Mouse (Mus musculus) ES-E14 (cell line): ENCODE measurements around the gene Cacna2d2. TPM values are rescaled to one million over a fixed set of nuclear protein-coding genes. Genes with fewer than 3 reads are reported as not detected.

Experiments
- DNase-seq: peaks from one replicate; pipeline ENCODE4 v3.0.0-alpha.2; 2013; ENCODE audit warnings: low read depth, low spot score
- H3K27ac ChIP-seq: 2 replicates; pipeline ENCODE4 v1.5.1; 2012; ENCODE audit warnings: low read depth, mild to moderate bottlenecking, low read length, moderate library complexity, mixed read lengths; ENCODE audit not compliant: poor library complexity, insufficient read depth, severe bottlenecking
- H3K36me3 ChIP-seq: 2 replicates; pipeline ENCODE4 v1.6.1; 2012; ENCODE audit warnings: mild to moderate bottlenecking, low read length, moderate library complexity, mixed read lengths; ENCODE audit not compliant: control insufficient read depth, poor library complexity, insufficient read depth, severe bottlenecking
- H3K4me1 ChIP-seq, 2 experiments: fragments of 150-350 bp in 1 of 2; sonication (generic) in 1 of 2; 2 replicates each; pipeline ENCODE4 v1.6.1; 2012; ENCODE audit warnings: low read length in 2 of 2, mild to moderate bottlenecking in 1 of 2, mixed read lengths in 1 of 2; ENCODE audit not compliant: control insufficient read depth in 2 of 2, insufficient read depth in 2 of 2, poor library complexity in 1 of 2
- H3K4me3 ChIP-seq, 2 experiments: fragments of 150-350 bp in 1 of 2; sonication (generic) in 1 of 2; 2 replicates each; pipeline ENCODE4 v1.5.1; 2012; ENCODE audit warnings: low read length in 2 of 2, low read depth in 1 of 2, mild to moderate bottlenecking in 1 of 2, mixed read lengths in 1 of 2; ENCODE audit not compliant: insufficient read depth in 1 of 2, poor library complexity in 1 of 2, severe bottlenecking in 1 of 2
- H3K9ac ChIP-seq: 2 replicates; pipeline ENCODE4 v1.6.1; 2012; ENCODE audit warnings: low read depth, mild to moderate bottlenecking, low read length, mixed read lengths; ENCODE audit not compliant: poor library complexity, insufficient read depth, severe bottlenecking
- H3K9me3 ChIP-seq: fragments of 150-350 bp; sonication (generic); 2 replicates; pipeline ENCODE4 v1.6.1; 2012; ENCODE audit warnings: low read depth, mild to moderate bottlenecking, low read length; ENCODE audit not compliant: control insufficient read depth, insufficient read depth
- CHD2 ChIP-seq: IDR thresholded peaks from 2 replicates; pipeline ENCODE4 v1.6.1; 2014; ENCODE audit warnings: mild to moderate bottlenecking, low read depth, low read length, inconsistent platforms
- HCFC1 ChIP-seq: IDR thresholded peaks from 2 replicates; pipeline ENCODE4 v1.6.1; 2012; ENCODE audit warnings: low read length, inconsistent platforms, borderline replicate concordance; ENCODE audit not compliant: insufficient read depth
- MAFK ChIP-seq: IDR thresholded peaks from 2 replicates; pipeline ENCODE4 v1.6.1; 2014; ENCODE audit warnings: mild to moderate bottlenecking, low read depth, low read length, inconsistent platforms; ENCODE audit not compliant: insufficient read depth
- ZC3H11A ChIP-seq: IDR thresholded peaks from 2 replicates; pipeline ENCODE4 v1.6.1; 2012; ENCODE audit warnings: low read depth, mild to moderate bottlenecking, inconsistent platforms, low read length, borderline replicate concordance
- ZNF384 ChIP-seq: IDR thresholded peaks from 2 replicates; pipeline ENCODE4 v1.6.1; 2012; ENCODE audit warnings: low read depth, low read length, inconsistent platforms
- in situ Hi-C, 2 experiments: fragments of 600-800 bp; cut with MboI; formaldehyde crosslinking; loops; one replicate each; pipeline ENCODE4 v1.15.1; 2025; ENCODE audit warnings: low sequenced_read_pairs in 2 of 2, inconsistent platforms in 1 of 2; ENCODE audit not compliant: unreplicated experiment in 2 of 2
- total RNA-seq: library from RNA; depleted of rRNA; stranded (reverse); fragments of 300-350 nt; gene quantifications from 2 replicates; pipeline ENCODE4 v1.2.3, GENCODE M21; 2012

Cacna2d2 gene
- total RNA-seq, 1 experiment: 0.85 TPM

- in situ Hi-C loops: no loop called here
- no peaks in the 10 kb centered on the region for H3K36me3 ChIP-seq
- H3K9me3 ChIP-seq: no peaks in the 10 kb centered on the region
- peaks cover 2 to 19% of the 10 kb centered on the region in 2 experiments; a peak in 2 of 4 replicates for H3K4me1 ChIP-seq
- H3K4me3 ChIP-seq: no peak overlapping the region
- TF ChIP-seq MAFK (no peak), ZNF384 (no peak), CHD2 (no peak), HCFC1 (no peak), ZC3H11A (no peak)
- H3K27ac ChIP-seq: no peak overlapping the region
- no peak overlapping the region for H3K9ac ChIP-seq
- DNase-seq: no peak
These were observed 82.6 kb downstream of the Cacna2d2 start for GRCm38 (mm10) chr9:107482004-107482403.

GRCm38 (mm10) chr9:107482770-107483169 is 83.4 kb downstream of the Cacna2d2 start:
- Histone ChIP-seq H3K9ac (no peak overlapping the region), H3K27ac (no peak overlapping the region), H3K36me3 (no peaks in the 10 kb centered on the region), H3K9me3 (no peaks in the 10 kb centered on the region), H3K4me3 (no peak overlapping the region), H3K4me1 (peaks cover 2 to 19% of the 10 kb centered on the region in 2 experiments; a peak in 2 of 4 replicates)
- in situ Hi-C loops: no loop called here
- TF ChIP-seq ZC3H11A (no peak), MAFK (no peak), ZNF384 (no peak), CHD2 (no peak), HCFC1 (no peak)
- DNase-seq: no peak

- TF ChIP-seq CHD2 (no peak), HCFC1 (no peak), MAFK (no peak), ZNF384 (no peak), ZC3H11A (no peak)
- H3K9ac ChIP-seq: no peak overlapping the region
- no peak overlapping the region for H3K4me3 ChIP-seq
- peaks cover 2 to 19% of the 10 kb centered on the region in 2 experiments; a peak in 2 of 4 replicates for H3K4me1 ChIP-seq
- no peaks in the 10 kb centered on the region for H3K36me3 ChIP-seq
- DNase-seq: no peak
- in situ Hi-C loops: no loop called here
- no peak overlapping the region for H3K27ac ChIP-seq
- no peaks in the 10 kb centered on the region for H3K9me3 ChIP-seq
These were observed 84.3 kb downstream of the Cacna2d2 start for GRCm38 (mm10) chr9:107483714-107484113.

DNA sequence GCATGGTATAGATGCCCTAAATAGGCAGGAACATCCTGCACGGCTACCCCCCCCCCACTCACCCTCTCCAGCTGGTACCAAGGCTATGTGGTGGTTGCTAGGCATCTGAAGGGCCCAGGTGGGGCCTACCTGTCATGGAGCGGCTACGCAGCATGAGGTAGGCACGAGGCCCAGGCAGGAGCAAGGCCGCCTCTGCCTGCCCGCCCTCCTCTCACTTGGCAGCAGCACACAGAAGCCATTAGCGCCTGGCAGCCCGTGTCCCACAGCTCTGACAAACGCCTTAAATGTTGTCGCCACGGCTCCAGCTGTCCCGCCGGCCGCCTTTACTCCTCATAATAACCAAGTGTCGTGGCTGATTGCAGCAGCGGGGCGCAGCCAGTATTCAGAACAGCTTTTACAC is 84.9 kb downstream of the Cacna2d2 start:
- TF ChIP-seq ZNF384: no peak
- Histone ChIP-seq H3K9ac (no peak overlapping the region), H3K4me1 (peaks cover 2 to 17% of the 10 kb centered on the region in 2 experiments; a peak in 2 of 4 replicates), H3K36me3 (no peaks in the 10 kb centered on the region), H3K27ac (no peak overlapping the region), H3K9me3 (no peaks in the 10 kb centered on the region), H3K4me3 (no peak overlapping the region)
- DNase-seq: no peak
- in situ Hi-C loops: no loop called here

GRCm38 (mm10) chr9:107484766-107485165 is 85.4 kb downstream of the Cacna2d2 start:
- no peaks in the 10 kb centered on the region for H3K36me3 ChIP-seq
- no peak for TF ChIP-seq ZC3H11A
- no peak for TF ChIP-seq CHD2
- TF ChIP-seq HCFC1: no peak
- H3K4me1 ChIP-seq: peaks cover 2 to 17% of the 10 kb centered on the region in 2 experiments; a peak in 2 of 4 replicates
- H3K4me3 ChIP-seq: no peak overlapping the region
- no peak overlapping the region for H3K9ac ChIP-seq
- DNase-seq: no peak
- in situ Hi-C loops: no loop called here
- H3K9me3 ChIP-seq: no peaks in the 10 kb centered on the region
- H3K27ac ChIP-seq: no peak overlapping the region
